ENCODE assay signal across 10 mouse cellular contexts in the genomic region with DNA sequence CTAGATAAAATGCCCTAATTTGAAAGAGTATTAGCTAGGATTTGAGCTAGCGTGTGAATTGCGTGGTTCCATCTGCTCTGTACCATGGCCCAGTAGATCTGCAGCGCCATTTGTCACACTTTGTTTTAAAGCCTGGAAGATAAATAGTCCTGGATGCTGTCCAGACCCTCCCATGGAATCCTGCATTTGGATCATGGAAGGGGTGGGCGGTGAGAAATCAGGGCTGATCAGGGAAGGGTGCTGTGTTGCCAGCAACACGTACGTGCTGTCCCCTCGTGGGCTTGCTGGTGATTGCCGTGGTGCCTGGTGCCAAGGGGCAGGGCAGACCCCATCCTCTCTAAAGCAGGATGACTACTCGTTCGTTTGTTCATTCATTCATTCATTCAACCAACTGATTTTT. TPM values are rescaled to one million over a fixed set of nuclear protein-coding genes. Genes with fewer than 3 reads are reported as not detected.
DNase-seq lines count a peak whose midpoint lies in the region; ATAC-seq lines count a peak whose summit lies in the region.
"Had no signal": no experiment of that assay in that cellular context is flagged by ENCODE, and none has a peak within 500 bp of the region (broad histone marks: within the 10 kb centered on the region; RNA-seq: fewer than 3 reads in every experiment).

No protein-coding gene starts in this region.

- no peak for DNase-seq in forebrain, embryonic 10.5 days (ENCODE audit: extremely low spot score, low spot score)
- DNase-seq in brain, embryonic 18.5 days (ENCODE audit: low read depth, low spot score) = peak; percentile 71
- DNase-seq in left cerebral cortex, postnatal 36 days (ENCODE audit: low spot score in 2 of 2) = peak; percentile 62 to 66
- peak; percentile 64 to 68 for DNase-seq in right cerebral cortex, postnatal 36 days (ENCODE audit: low spot score in 2 of 2)
- DNase-seq in adrenal gland, postnatal 4 days (ENCODE audit: low spot score in 2 of 2) = no peak
- no peak for DNase-seq in gastrocnemius, postnatal 14 days

- intact Hi-C loops in left cerebral cortex, postnatal 36 days (cut with DNase I) = loop anchor here (5.0 kb wide), 1 partner anchor 33 kb away; no protein-coding TSS in a partner anchor
- intact Hi-C loops in gastrocnemius, postnatal 14 days (cut with DNase I; ENCODE audit: low total_unique reads) = no loop called here

- H3K4me2 ChIP-seq in forebrain, embryonic 15.5 days (replicated peaks) = 0 out of 2 replicates have a peak overlapping the region, but pooled peaks have one; percentile 2
- no peak overlapping the region for H3K4me2 ChIP-seq in hindbrain, embryonic 13.5 days
- H3K4me2 ChIP-seq: limb, embryonic 15.5 days had no signal

- H3K9me3 ChIP-seq in forebrain, embryonic 15.5 days = no peaks in the 10 kb centered on the region
- H3K9me3 ChIP-seq in forebrain, embryonic 10.5 days = no peaks in the 10 kb centered on the region
- H3K9me3 ChIP-seq in hindbrain, embryonic 13.5 days = no peaks in the 10 kb centered on the region
- H3K9me3 ChIP-seq: limb, embryonic 15.5 days had no signal

- H3K4me1 ChIP-seq in forebrain, embryonic 15.5 days = peaks cover 53% of the 10 kb centered on the region
- H3K4me1 ChIP-seq in forebrain, embryonic 10.5 days = peaks cover 74% of the 10 kb centered on the region
- H3K4me1 ChIP-seq in hindbrain, embryonic 13.5 days (replicated peaks) = peaks cover 65% of the 10 kb centered on the region

- no peak overlapping the region for H3K9ac ChIP-seq in forebrain, embryonic 15.5 days (replicated peaks)
- no peak overlapping the region for H3K9ac ChIP-seq in hindbrain, embryonic 13.5 days
- H3K9ac ChIP-seq: limb, embryonic 15.5 days had no signal

- no peaks in the 10 kb centered on the region for H3K36me3 ChIP-seq in forebrain, embryonic 15.5 days
- no peaks in the 10 kb centered on the region for H3K36me3 ChIP-seq in forebrain, embryonic 10.5 days (replicated peaks)
- H3K36me3 ChIP-seq in hindbrain, embryonic 13.5 days = no peaks in the 10 kb centered on the region
- H3K36me3 ChIP-seq: limb, embryonic 15.5 days had no signal

- H3K4me3 ChIP-seq in forebrain, embryonic 15.5 days = no peak overlapping the region
- no peak overlapping the region for H3K4me3 ChIP-seq in forebrain, embryonic 10.5 days
- H3K4me3 ChIP-seq in hindbrain, embryonic 13.5 days = no peak overlapping the region
- H3K4me3 ChIP-seq: limb, embryonic 15.5 days had no signal

- peak; percentile 65 for ATAC-seq in forebrain, embryonic 15.5 days (replicated peaks)
- ATAC-seq in hindbrain, embryonic 13.5 days (ENCODE audit: low FRiP score) = peak; percentile 32

- H3K27me3 ChIP-seq in forebrain, embryonic 15.5 days = no peaks in the 10 kb centered on the region
- H3K27me3 ChIP-seq in forebrain, embryonic 10.5 days (ENCODE audit: poor library complexity, severe bottlenecking) = no peaks in the 10 kb centered on the region
- H3K27me3 ChIP-seq in hindbrain, embryonic 13.5 days = no peaks in the 10 kb centered on the region
- H3K27me3 ChIP-seq: CH12.LX; limb, embryonic 15.5 days had no signal

- peak overlapping the region; percentile 78 for H3K27ac ChIP-seq in forebrain, embryonic 15.5 days (replicated peaks)
- H3K27ac ChIP-seq in forebrain, embryonic 10.5 days = no peak overlapping the region; the same call in 1 of the 2 replicates
- H3K27ac ChIP-seq in hindbrain, embryonic 13.5 days = peak overlapping the region; percentile 71

- 32% methylated on average over 10 of the region's 10 CpGs for WGBS in forebrain, embryonic 15.5 days
- WGBS in forebrain, embryonic 10.5 days = 89% methylated on average over 10 of the region's 10 CpGs
- 65% methylated on average over 10 of the region's 10 CpGs for WGBS in hindbrain, embryonic 13.5 days

RNA-seq across cellular contexts. Expression of a gene that starts 28.6 kb away (rescaled TPM):
- 87.3 and 95.0 TPM in 2 replicates for polyA plus RNA-seq in forebrain, embryonic 15.5 days (2015; fragmentation: Nextera tagmentation; extraction: Ambion mirVana)
- 24.3 and 25.4 TPM in 2 replicates for polyA plus RNA-seq in forebrain, embryonic 10.5 days (2016; fragmentation: Nextera tagmentation; extraction: Ambion mirVana)
- 81.4 and 87.9 TPM in 2 replicates for polyA plus RNA-seq in hindbrain, embryonic 13.5 days (2015; fragmentation: Nextera tagmentation; extraction: Ambion mirVana)
- 10 to 100 TPM; 19.4 to 23.3 TPM for total RNA-seq in left cerebral cortex, postnatal 36 days (2021)
- 10 to 100 TPM; 15.4 to 20.3 TPM for total RNA-seq in adrenal gland, postnatal 4 days (2021)
- 10 to 100 TPM in 1 of 2 experiments, 1 to 10 TPM in 1; 6.6 to 10.6 TPM for total RNA-seq in gastrocnemius, postnatal 14 days (2021)

Comparison
In these comparisons a context has a peak if more than half of its experiments do, and no peak if none do; other contexts are left out.
1. DNase-seq: peak in brain, embryonic 18.5 days (single experiment), left cerebral cortex, postnatal 36 days (2 of 2) and right cerebral cortex, postnatal 36 days (2 of 2); none in forebrain, embryonic 10.5 days (single experiment), adrenal gland, postnatal 4 days (0 of 2) and gastrocnemius, postnatal 14 days (single experiment).